9 mouse cellular contexts compared by ENCODE assay signal in genomic region chr2:112774762-112775161, GRCm38 (mm10).
DNase-seq lines count a peak whose midpoint lies in the region; ATAC-seq and TF ChIP-seq lines count a peak whose summit lies in the region.
"Had no signal": no experiment of that assay in that cellular context is flagged by ENCODE, and none has a peak within 500 bp of the region (broad histone marks: within the 10 kb centered on the region; RNA-seq: fewer than 3 reads in every experiment).

No protein-coding gene starts in this region.

- no peaks in the 10 kb centered on the region for H3K36me3 ChIP-seq in heart, embryonic 11.5 days (ENCODE audit: control insufficient read depth, insufficient read depth, low read length)
- H3K36me3 ChIP-seq: neural tube, embryonic 13.5 days had no signal

- H3K9me3 ChIP-seq in heart, embryonic 11.5 days (replicated peaks; ENCODE audit: control insufficient read depth, low read length) = no peaks in the 10 kb centered on the region
- H3K9me3 ChIP-seq: neural tube, embryonic 13.5 days had no signal

- peak; percentile 35 to 79 for DNase-seq in heart, adult 18-20 months
- DNase-seq in adrenal gland, adult (ENCODE audit: inconsistent age in 2 of 2, low spot score in 1 of 2) = peak; percentile 55 to 83
- DNase-seq in gonadal fat pad, adult 2 months (ENCODE audit: low read depth) = peak; percentile 1
- DNase-seq in layer of hippocampus, postnatal 14 days (ENCODE audit: low spot score in 2 of 2) = peak; percentile 73 to 80
- DNase-seq in spleen, postnatal 14 days (ENCODE audit: low spot score in 2 of 2) = peak; percentile 35 to 41

- H3K4me2 ChIP-seq in heart, embryonic 11.5 days = no peak overlapping the region
- H3K4me2 ChIP-seq: neural tube, embryonic 13.5 days had no signal

- H3K4me3 ChIP-seq in heart, embryonic 11.5 days (ENCODE audit: low read depth, low read length) = no peak overlapping the region
- no peak overlapping the region for H3K4me3 ChIP-seq in cortical plate, adult 2 months (ENCODE audit: insufficient read depth, low read length)
- H3K4me3 ChIP-seq: neural tube, embryonic 13.5 days had no signal

- no peaks in the 10 kb centered on the region for H3K27me3 ChIP-seq in heart, embryonic 11.5 days (ENCODE audit: control insufficient read depth, insufficient read depth, low read length)
- H3K27me3 ChIP-seq: neural tube, embryonic 13.5 days had no signal

- TF ChIP-seq CTCF in cortical plate, adult 2 months (IDR thresholded peaks at IDR 0.05; ENCODE audit: extremely low read depth, insufficient read depth, low read length) = peak; percentile 80

- H3K4me1 ChIP-seq in heart, embryonic 11.5 days (ENCODE audit: control insufficient read depth, insufficient read depth, low read length) = no peaks in the 10 kb centered on the region
- H3K4me1 ChIP-seq in cortical plate, adult 2 months (ENCODE audit: control insufficient read depth, insufficient read depth, low read length) = no peaks in the 10 kb centered on the region
- H3K4me1 ChIP-seq: neural tube, embryonic 13.5 days had no signal

- 26% methylated on average over 6 of the region's 6 CpGs for WGBS in heart, embryonic 11.5 days (ENCODE audit: insufficient replicate concordance)

- no peak overlapping the region for H3K9ac ChIP-seq in heart, embryonic 11.5 days (ENCODE audit: low read depth, low read length)
- H3K9ac ChIP-seq: neural tube, embryonic 13.5 days had no signal

- no peak for TF ChIP-seq POLR2A in cortical plate, adult 2 months (IDR thresholded peaks at IDR 0.05; ENCODE audit: extremely low read depth, insufficient read depth, low read length)

- no peak for ATAC-seq in heart, embryonic 11.5 days (replicated peaks; ENCODE audit: insufficient number of reproducible peaks, low FRiP score, low TSS enrichment)
- ATAC-seq in megakaryocyte progenitor cell, adult 5-6 weeks (replicated peaks; ENCODE audit: poor library complexity) = peak; percentile 98

- no peak overlapping the region for H3K27ac ChIP-seq in heart, embryonic 11.5 days (ENCODE audit: low read depth, low read length)
- no peak overlapping the region for H3K27ac ChIP-seq in cortical plate, adult 2 months (ENCODE audit: insufficient read depth, low read length)
- H3K27ac ChIP-seq: neural tube, embryonic 13.5 days had no signal

Comparison
In these comparisons a context has a peak if more than half of its experiments do, and no peak if none do; other contexts are left out.
1. DNase-seq: peak in every context shown above with its lines; median percentile 76 in layer of hippocampus, postnatal 14 days; 69 in adrenal gland, adult; 57 in heart, adult 18-20 months; 38 in spleen, postnatal 14 days; 1 in gonadal fat pad, adult 2 months.